Comparison of ENCODE assay signal across 8 mouse cellular contexts in genomic region chr8:111741556-111741955, GRCm38 (mm10). TPM values are rescaled to one million over a fixed set of nuclear protein-coding genes. Genes with fewer than 3 reads are reported as not detected.
A peak's percentile ranks its signal among the peaks of the same experiment; 100 is the strongest.
DNase-seq lines count a peak whose midpoint lies in the region; ATAC-seq and TF ChIP-seq lines count a peak whose summit lies in the region.

No protein-coding gene starts in this region.

- no peaks in the 10 kb centered on the region for H3K9me3 ChIP-seq in forebrain, embryonic 15.5 days
- H3K9me3 ChIP-seq in neural tube, embryonic 14.5 days (ENCODE audit: control insufficient read depth, low read length): no peaks in the 10 kb centered on the region

- peaks cover 48% of the 10 kb centered on the region for H3K4me1 ChIP-seq in lung, adult 2 months (ENCODE audit: control insufficient read depth, insufficient read depth, low read length)
- H3K4me1 ChIP-seq in forebrain, embryonic 15.5 days: peaks cover 81% of the 10 kb centered on the region
- peaks cover 72% of the 10 kb centered on the region for H3K4me1 ChIP-seq in neural tube, embryonic 14.5 days (ENCODE audit: control insufficient read depth, insufficient read depth, low read length)

- H3K27me3 ChIP-seq in forebrain, embryonic 15.5 days: no peaks in the 10 kb centered on the region
- no peaks in the 10 kb centered on the region for H3K27me3 ChIP-seq in neural tube, embryonic 14.5 days (ENCODE audit: control insufficient read depth, insufficient read depth, low read length)

- H3K4me3 ChIP-seq in lung, adult 2 months (replicated peaks; ENCODE audit: extremely low read depth, low read depth, low read length): no peak overlapping the region
- H3K4me3 ChIP-seq in forebrain, embryonic 15.5 days: peak overlapping the region; percentile 87
- H3K4me3 ChIP-seq in neural tube, embryonic 14.5 days (ENCODE audit: low read depth, low read length): peak overlapping the region; percentile 92

- H3K4me2 ChIP-seq in forebrain, embryonic 15.5 days (replicated peaks): peak overlapping the region; percentile 74
- H3K4me2 ChIP-seq in neural tube, embryonic 14.5 days (ENCODE audit: low read depth, low read length): peak overlapping the region; percentile 89

- DNase-seq in lung, adult 2 months: peak; percentile 8
- DNase-seq in lung, postnatal 14 days: no peak
- peak; percentile 43 for DNase-seq in kidney, postnatal 10 days
- DNase-seq in spleen, postnatal 36 days (ENCODE audit: low spot score in 2 of 2): no peak
- no peak for DNase-seq in thymus, postnatal 10 days (ENCODE audit: low spot score in 2 of 2)
- DNase-seq in Muller cell, postnatal 12 days (ENCODE audit: inconsistent ontology term): no peak

- TF ChIP-seq POLR2A in lung, adult 2 months (IDR thresholded peaks at IDR 0.05; ENCODE audit: borderline replicate concordance, extremely low read depth, low read depth, low read length): no peak

- peak overlapping the region; percentile 96 for H3K9ac ChIP-seq in forebrain, embryonic 15.5 days (replicated peaks)
- peak overlapping the region; percentile 95; the same call in 1 of the 2 replicates for H3K9ac ChIP-seq in neural tube, embryonic 14.5 days (replicated peaks; ENCODE audit: low read depth, low read length)

- peak overlapping the region; percentile 85 for H3K27ac ChIP-seq in forebrain, embryonic 15.5 days (replicated peaks)
- no peak overlapping the region for H3K27ac ChIP-seq in neural tube, embryonic 14.5 days (ENCODE audit: low read depth, low read length)

- ATAC-seq in forebrain, embryonic 15.5 days (replicated peaks): no peak
- ATAC-seq in neural tube, embryonic 14.5 days (ENCODE audit: low read depth): no peak

- H3K36me3 ChIP-seq in forebrain, embryonic 15.5 days: no peaks in the 10 kb centered on the region
- H3K36me3 ChIP-seq in neural tube, embryonic 14.5 days (ENCODE audit: control insufficient read depth, insufficient read depth, low read length): no peaks in the 10 kb centered on the region

- 31% methylated on average over 6 of the region's 6 CpGs for WGBS in lung, adult 2 months
- WGBS in forebrain, embryonic 15.5 days: 66% methylated on average over 6 of the region's 6 CpGs
- 73% methylated on average over 6 of the region's 6 CpGs for WGBS in neural tube, embryonic 14.5 days

- no peak for TF ChIP-seq CTCF in lung, adult 2 months (IDR thresholded peaks at IDR 0.05; ENCODE audit: insufficient read depth, low read length)

RNA-seq across cellular contexts. Expression of gene Bcar1, which starts 2.1 kb away (rescaled TPM):
- polyA plus RNA-seq in lung, adult 2 months (2012; rRNA removed): 81.4 and 87.7 TPM in 2 replicates
- 51.8 and 55.1 TPM in 2 replicates for polyA plus RNA-seq in forebrain, embryonic 15.5 days (2015; fragmentation: Nextera tagmentation; extraction: Ambion mirVana)
- 47.6 and 56.4 TPM in 2 replicates for polyA plus RNA-seq in neural tube, embryonic 14.5 days (2014; fragmentation: Nextera tagmentation; extraction: Ambion mirVana)

RNA-seq across cellular contexts. Expression of gene Ctrb1, which starts 50.7 kb away (rescaled TPM):
- polyA plus RNA-seq in lung, adult 2 months (2012; rRNA removed): 1.5 and 59.1 TPM in 2 replicates
- polyA plus RNA-seq in forebrain, embryonic 15.5 days (2015; fragmentation: Nextera tagmentation; extraction: Ambion mirVana): not detected in 2 replicates
- not detected in 2 replicates for polyA plus RNA-seq in neural tube, embryonic 14.5 days (2014; fragmentation: Nextera tagmentation; extraction: Ambion mirVana)

Comparison
In these comparisons a context has a peak if more than half of its experiments do, and no peak if none do; other contexts are left out.
1. DNase-seq: peak in lung, adult 2 months (single experiment) and kidney, postnatal 10 days (single experiment); none in lung, postnatal 14 days (single experiment), spleen, postnatal 36 days (0 of 2), thymus, postnatal 10 days (0 of 2) and Muller cell, postnatal 12 days (single experiment).